Mouse (Mus musculus): ENCODE results near the gene Sorcs3. TPM values are rescaled to one million over a fixed set of nuclear protein-coding genes. Genes with fewer than 3 reads are reported as not detected.

Sorcs3 gene
- polyA plus RNA-seq, 1 experiment from 2014 or later = 15.2 TPM

DNA sequence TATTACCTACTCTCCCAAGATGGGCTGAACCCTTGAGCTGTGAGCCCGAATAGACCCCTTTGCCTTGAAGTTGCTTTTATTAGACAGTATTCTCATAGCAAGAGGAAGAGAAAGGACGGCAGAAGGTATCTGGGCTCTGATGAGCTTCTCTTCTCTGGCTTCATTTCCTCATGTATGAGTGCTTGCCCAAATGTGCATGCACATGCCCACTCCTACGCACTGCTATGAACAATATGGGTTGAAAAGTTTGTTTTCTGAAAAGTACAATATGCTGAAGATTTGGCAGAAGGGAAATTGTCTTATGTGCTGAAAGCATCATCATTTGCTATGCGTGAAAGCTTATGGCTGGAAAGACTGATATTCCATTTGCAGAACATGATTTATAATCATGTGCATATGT is 223.4 kb downstream of the Sorcs3 start:
- Histone ChIP-seq H3K4me1 (ENCODE audit: control insufficient read depth, insufficient read depth, low read length) (no peaks in the 10 kb centered on the region), H3K9me3 (ENCODE audit: control insufficient read depth, low read length) (no peaks in the 10 kb centered on the region), H3K27me3 (ENCODE audit: control insufficient read depth, insufficient read depth, low read length) (no peaks in the 10 kb centered on the region), H3K4me2 (ENCODE audit: low read length) (no peak overlapping the region), H3K27ac (replicated peaks; ENCODE audit: low read depth, low read length) (no peak overlapping the region), H3K36me3 (ENCODE audit: control insufficient read depth, insufficient read depth, low read length) (no peaks in the 10 kb centered on the region), H3K4me3 (replicated peaks; ENCODE audit: low read depth, low read length) (no peak overlapping the region), H3K9ac (replicated peaks; ENCODE audit: low read length) (no peak overlapping the region)
- no peak for ATAC-seq (ENCODE audit: low FRiP score, low TSS enrichment)
- no peak for DNase-seq
- WGBS = 89% methylated on average over 4 of the region's 4 CpGs

GRCm38 (mm10) chr19:48429755-48430154 is 223.9 kb downstream of the Sorcs3 start:
- Histone ChIP-seq H3K4me3 (replicated peaks; ENCODE audit: low read depth, low read length) (no peak overlapping the region), H3K27ac (replicated peaks; ENCODE audit: low read depth, low read length) (no peak overlapping the region), H3K36me3 (ENCODE audit: control insufficient read depth, insufficient read depth, low read length) (no peaks in the 10 kb centered on the region), H3K9me3 (ENCODE audit: control insufficient read depth, low read length) (no peaks in the 10 kb centered on the region), H3K9ac (replicated peaks; ENCODE audit: low read length) (no peak overlapping the region), H3K4me2 (ENCODE audit: low read length) (no peak overlapping the region), H3K4me1 (ENCODE audit: control insufficient read depth, insufficient read depth, low read length) (no peaks in the 10 kb centered on the region), H3K27me3 (ENCODE audit: control insufficient read depth, insufficient read depth, low read length) (no peaks in the 10 kb centered on the region)
- 10% methylated on average over 2 of the region's 2 CpGs for WGBS
- DNase-seq (peak; percentile 32), ATAC-seq (ENCODE audit: low FRiP score, low TSS enrichment) (no peak)

DNA sequence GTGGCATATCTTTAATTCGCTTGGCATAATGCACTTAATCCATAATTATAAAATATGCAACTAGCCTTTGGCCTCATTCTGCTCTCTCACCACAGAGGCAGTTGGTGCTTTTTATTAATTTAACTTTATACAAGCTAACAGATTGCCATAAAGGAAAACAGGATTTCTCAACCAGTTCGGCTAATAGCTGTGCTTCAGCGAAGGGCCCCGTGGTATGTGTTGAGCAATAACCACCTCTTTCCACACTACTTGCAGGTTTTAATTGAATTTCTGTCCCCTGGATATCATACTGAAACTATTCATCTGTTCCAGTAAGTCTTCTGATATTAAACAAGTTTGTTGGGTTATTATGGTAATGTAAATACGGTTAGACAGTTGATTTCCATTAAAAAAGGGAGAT is 224.5 kb downstream of the Sorcs3 start:
- Histone ChIP-seq H3K4me2 (ENCODE audit: low read length) (no peak overlapping the region), H3K27me3 (ENCODE audit: control insufficient read depth, insufficient read depth, low read length) (no peaks in the 10 kb centered on the region), H3K36me3 (ENCODE audit: control insufficient read depth, insufficient read depth, low read length) (no peaks in the 10 kb centered on the region), H3K9ac (replicated peaks; ENCODE audit: low read length) (no peak overlapping the region), H3K9me3 (ENCODE audit: control insufficient read depth, low read length) (no peaks in the 10 kb centered on the region), H3K4me1 (ENCODE audit: control insufficient read depth, insufficient read depth, low read length) (no peaks in the 10 kb centered on the region), H3K27ac (replicated peaks; ENCODE audit: low read depth, low read length) (no peak overlapping the region), H3K4me3 (replicated peaks; ENCODE audit: low read depth, low read length) (no peak overlapping the region)
- ATAC-seq (ENCODE audit: low FRiP score, low TSS enrichment) = no peak
- no peak for DNase-seq
- WGBS = 87% methylated on average over 5 of the region's 5 CpGs

GRCm38 (mm10) chr19:48438450-48438849 is 232.6 kb downstream of the Sorcs3 start:
- no peaks in the 10 kb centered on the region for H3K27me3 ChIP-seq (ENCODE audit: control insufficient read depth, insufficient read depth, low read length)
- H3K4me1 ChIP-seq (ENCODE audit: control insufficient read depth, insufficient read depth, low read length) = no peaks in the 10 kb centered on the region
- no peaks in the 10 kb centered on the region for H3K9me3 ChIP-seq (ENCODE audit: control insufficient read depth, low read length)
- DNase-seq (no peak), ATAC-seq (ENCODE audit: low FRiP score, low TSS enrichment) (no peak)
- H3K36me3 ChIP-seq (ENCODE audit: control insufficient read depth, insufficient read depth, low read length) = no peaks in the 10 kb centered on the region
- no peak overlapping the region for H3K9ac ChIP-seq (replicated peaks; ENCODE audit: low read length)
- H3K4me2 ChIP-seq (ENCODE audit: low read length) = no peak overlapping the region
- WGBS = 87% methylated on average over 1 of the region's 1 CpGs
- H3K4me3 ChIP-seq (replicated peaks; ENCODE audit: low read depth, low read length) = no peak overlapping the region
- H3K27ac ChIP-seq (replicated peaks; ENCODE audit: low read depth, low read length) = no peak overlapping the region

GRCm38 (mm10) chr19:48461141-48461540 is 255.3 kb downstream of the Sorcs3 start:
- no peaks in the 10 kb centered on the region for H3K4me1 ChIP-seq (ENCODE audit: control insufficient read depth, insufficient read depth, low read length)
- WGBS = 88% methylated on average over 5 of the region's 5 CpGs

GRCm38 (mm10) chr19:48462426-48462825 is 256.6 kb downstream of the Sorcs3 start:
- H3K27ac ChIP-seq (replicated peaks; ENCODE audit: low read depth, low read length) = no peak overlapping the region
- H3K4me2 ChIP-seq (ENCODE audit: low read length) = no peak overlapping the region
- no peaks in the 10 kb centered on the region for H3K36me3 ChIP-seq (ENCODE audit: control insufficient read depth, insufficient read depth, low read length)
- H3K9me3 ChIP-seq (ENCODE audit: control insufficient read depth, low read length) = no peaks in the 10 kb centered on the region
- no peak overlapping the region for H3K4me3 ChIP-seq (replicated peaks; ENCODE audit: low read depth, low read length)
- H3K9ac ChIP-seq (replicated peaks; ENCODE audit: low read length) = no peak overlapping the region
- DNase-seq (no peak), ATAC-seq (ENCODE audit: low FRiP score, low TSS enrichment) (no peak)
- no peaks in the 10 kb centered on the region for H3K4me1 ChIP-seq (ENCODE audit: control insufficient read depth, insufficient read depth, low read length)
- WGBS = 88% methylated on average over 3 of the region's 3 CpGs
- no peaks in the 10 kb centered on the region for H3K27me3 ChIP-seq (ENCODE audit: control insufficient read depth, insufficient read depth, low read length)

More at GRCm38 (mm10) chr19:48461141-48461540, 255.3 kb downstream of the Sorcs3 start:
- H3K36me3 ChIP-seq (ENCODE audit: control insufficient read depth, insufficient read depth, low read length) = no peaks in the 10 kb centered on the region
- H3K27ac ChIP-seq (replicated peaks; ENCODE audit: low read depth, low read length) = no peak overlapping the region
- DNase-seq (no peak), ATAC-seq (ENCODE audit: low FRiP score, low TSS enrichment) (no peak)
- no peaks in the 10 kb centered on the region for H3K9me3 ChIP-seq (ENCODE audit: control insufficient read depth, low read length)
- no peak overlapping the region for H3K9ac ChIP-seq (replicated peaks; ENCODE audit: low read length)
- H3K4me3 ChIP-seq (replicated peaks; ENCODE audit: low read depth, low read length) = no peak overlapping the region
- no peaks in the 10 kb centered on the region for H3K27me3 ChIP-seq (ENCODE audit: control insufficient read depth, insufficient read depth, low read length)
- no peak overlapping the region for H3K4me2 ChIP-seq (ENCODE audit: low read length)

GRCm38 (mm10) chr19:48463494-48463893 is 257.7 kb downstream of the Sorcs3 start:
- Histone ChIP-seq H3K36me3 (ENCODE audit: control insufficient read depth, insufficient read depth, low read length) (no peaks in the 10 kb centered on the region), H3K4me3 (replicated peaks; ENCODE audit: low read depth, low read length) (no peak overlapping the region), H3K4me1 (ENCODE audit: control insufficient read depth, insufficient read depth, low read length) (no peaks in the 10 kb centered on the region), H3K27me3 (ENCODE audit: control insufficient read depth, insufficient read depth, low read length) (no peaks in the 10 kb centered on the region), H3K27ac (replicated peaks; ENCODE audit: low read depth, low read length) (no peak overlapping the region), H3K9me3 (ENCODE audit: control insufficient read depth, low read length) (no peaks in the 10 kb centered on the region), H3K9ac (replicated peaks; ENCODE audit: low read length) (no peak overlapping the region), H3K4me2 (ENCODE audit: low read length) (no peak overlapping the region)
- 94% methylated on average over 3 of the region's 3 CpGs for WGBS
- no peak for ATAC-seq (ENCODE audit: low FRiP score, low TSS enrichment)
- no peak for DNase-seq

DNA sequence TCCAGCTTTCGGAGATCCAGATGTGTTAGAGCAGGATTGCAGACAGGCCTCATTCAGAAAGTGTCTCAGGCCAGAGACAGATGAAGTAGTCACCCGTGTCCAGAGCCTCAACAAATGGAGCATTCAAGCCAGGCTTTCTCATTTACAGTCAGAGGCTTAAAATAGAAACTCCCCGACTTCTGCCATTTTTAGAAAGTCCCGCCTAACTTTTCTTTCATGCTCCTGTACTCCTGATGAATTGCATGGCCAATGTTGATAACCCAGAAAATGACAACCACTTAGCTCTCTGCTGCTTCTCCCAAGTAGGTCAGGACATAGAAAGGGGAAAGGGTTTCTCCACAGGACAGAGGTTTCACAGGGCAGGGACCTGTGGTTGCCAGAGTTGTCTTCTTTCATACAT is 261.6 kb downstream of the Sorcs3 start:
- Histone ChIP-seq H3K36me3 (ENCODE audit: control insufficient read depth, insufficient read depth, low read length) (no peaks in the 10 kb centered on the region), H3K27me3 (ENCODE audit: control insufficient read depth, insufficient read depth, low read length) (no peaks in the 10 kb centered on the region), H3K4me1 (ENCODE audit: control insufficient read depth, insufficient read depth, low read length) (no peaks in the 10 kb centered on the region), H3K9ac (replicated peaks; ENCODE audit: low read length) (no peak overlapping the region), H3K9me3 (ENCODE audit: control insufficient read depth, low read length) (no peaks in the 10 kb centered on the region), H3K4me2 (ENCODE audit: low read length) (no peak overlapping the region), H3K4me3 (replicated peaks; ENCODE audit: low read depth, low read length) (no peak overlapping the region), H3K27ac (replicated peaks; ENCODE audit: low read depth, low read length) (no peak overlapping the region)
- 78% methylated on average over 4 of the region's 4 CpGs for WGBS
- ATAC-seq (ENCODE audit: low FRiP score, low TSS enrichment) (no peak), DNase-seq (no peak)

GRCm38 (mm10) chr19:48469791-48470410 is 264.1 kb downstream of the Sorcs3 start:
- Histone ChIP-seq H3K4me1 (ENCODE audit: control insufficient read depth, insufficient read depth, low read length) (no peaks in the 10 kb centered on the region), H3K4me2 (ENCODE audit: low read length) (no peak overlapping the region), H3K36me3 (ENCODE audit: control insufficient read depth, insufficient read depth, low read length) (no peaks in the 10 kb centered on the region), H3K4me3 (replicated peaks; ENCODE audit: low read depth, low read length) (no peak overlapping the region), H3K27ac (replicated peaks; ENCODE audit: low read depth, low read length) (no peak overlapping the region), H3K9me3 (ENCODE audit: control insufficient read depth, low read length) (no peaks in the 10 kb centered on the region), H3K27me3 (ENCODE audit: control insufficient read depth, insufficient read depth, low read length) (no peaks in the 10 kb centered on the region), H3K9ac (replicated peaks; ENCODE audit: low read length) (no peak overlapping the region)
- DNase-seq (no peak), ATAC-seq (ENCODE audit: low FRiP score, low TSS enrichment) (no peak)
- 92% methylated on average over 4 of the region's 4 CpGs for WGBS

All from midbrain, embryonic 14.5 days (tissue).